In the genomic region with DNA sequence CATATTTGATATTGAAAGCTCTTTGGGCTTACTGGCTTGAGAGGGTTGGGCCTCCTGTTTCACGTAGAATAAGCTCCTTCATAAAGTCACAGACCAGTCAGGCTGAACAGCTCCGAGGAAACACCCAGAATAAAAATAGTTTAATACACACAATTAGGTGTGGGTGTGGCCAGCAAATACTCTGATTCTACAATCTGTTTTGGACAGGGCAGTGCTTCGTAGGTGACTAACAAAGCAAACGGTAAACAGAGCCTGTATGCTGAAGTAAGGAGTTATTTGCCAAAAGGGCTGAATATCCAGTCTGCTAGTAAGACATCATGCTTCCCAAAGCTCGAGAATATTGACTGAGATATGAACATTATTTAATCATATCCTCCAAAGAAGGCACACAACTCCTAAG, we compare ENCODE assay signal across 33 mouse cellular contexts. TPM values are rescaled to one million over a fixed set of nuclear protein-coding genes. Genes with fewer than 3 reads are reported as not detected.
"Had no signal": no experiment of that assay in that cellular context is flagged by ENCODE, and none has a peak within 500 bp of the region (broad histone marks: within the 10 kb centered on the region; RNA-seq: fewer than 3 reads in every experiment).

No protein-coding gene starts in this region.

- ATAC-seq: liver, embryonic 12.5 days; liver, postnatal 0 days; lung, postnatal 0 days; midbrain, embryonic 13.5 days; midbrain, embryonic 15.5 days; midbrain, embryonic 16.5 days had no signal

- DNase-seq: left cerebral cortex, postnatal 4 days; liver; liver, embryonic 13.5 days; liver, postnatal 0 days; lung, adult 18-20 months; lung, adult 2 months; lung, embryonic 14.5 days; lung, postnatal 10 days; lung, postnatal 14 days; lung, postnatal 36 days; lung, postnatal 4 days; midbrain, embryonic 14.5 days had no signal

- H3K27me3 ChIP-seq: limb, embryonic 12.5 days; limb, embryonic 13.5 days; limb, embryonic 15.5 days; liver, embryonic 12.5 days; liver, embryonic 13.5 days; liver, embryonic 15.5 days; lung, embryonic 15.5 days; megakaryocyte, embryonic 14.5 days; midbrain, embryonic 12.5 days; midbrain, embryonic 13.5 days; midbrain, embryonic 15.5 days had no signal

- H3K4me3 ChIP-seq: left cerebral cortex, adult 2 months; limb, embryonic 10.5 days; limb, embryonic 12.5 days; limb, embryonic 13.5 days; limb, embryonic 15.5 days; liver, embryonic 12.5 days; liver, embryonic 13.5 days; liver, embryonic 15.5 days; lung, embryonic 15.5 days; megakaryocyte, embryonic 14.5 days; midbrain, embryonic 10.5 days; midbrain, embryonic 12.5 days; midbrain, embryonic 13.5 days; midbrain, embryonic 15.5 days; myocyte had no signal

- H3K27ac ChIP-seq: left cerebral cortex, adult 2 months; limb, embryonic 10.5 days; limb, embryonic 12.5 days; limb, embryonic 13.5 days; limb, embryonic 15.5 days; liver, embryonic 12.5 days; liver, embryonic 13.5 days; liver, embryonic 14.5 days; liver, embryonic 15.5 days; lung, embryonic 15.5 days; macrophage; midbrain, embryonic 10.5 days; midbrain, embryonic 12.5 days; midbrain, embryonic 13.5 days; midbrain, embryonic 15.5 days had no signal

- H3K4me1 ChIP-seq: limb, embryonic 10.5 days; limb, embryonic 12.5 days; liver, embryonic 12.5 days; liver, embryonic 13.5 days; liver, embryonic 15.5 days; lung, embryonic 15.5 days; midbrain, embryonic 10.5 days; midbrain, embryonic 12.5 days had no signal

- H3K4me2 ChIP-seq: limb, embryonic 12.5 days; limb, embryonic 13.5 days; limb, embryonic 15.5 days; liver, embryonic 11.5 days; liver, embryonic 12.5 days; liver, embryonic 13.5 days; liver, embryonic 15.5 days; lung, embryonic 14.5 days; lung, embryonic 15.5 days; midbrain, embryonic 11.5 days; midbrain, embryonic 12.5 days; midbrain, embryonic 13.5 days; midbrain, embryonic 15.5 days had no signal

- H3K36me3 ChIP-seq: limb, embryonic 10.5 days; limb, embryonic 15.5 days; liver, embryonic 12.5 days; liver, embryonic 13.5 days; liver, embryonic 15.5 days; lung, embryonic 15.5 days; midbrain, embryonic 10.5 days; midbrain, embryonic 12.5 days; midbrain, embryonic 13.5 days; midbrain, embryonic 15.5 days had no signal

- H3K9me3 ChIP-seq: limb, embryonic 10.5 days; limb, embryonic 12.5 days; limb, embryonic 13.5 days; limb, embryonic 15.5 days; liver, embryonic 12.5 days; liver, embryonic 13.5 days; liver, embryonic 15.5 days; lung, embryonic 15.5 days; megakaryocyte, embryonic 14.5 days; midbrain, embryonic 10.5 days; midbrain, embryonic 12.5 days; midbrain, embryonic 13.5 days; midbrain, embryonic 15.5 days had no signal

- H3K9ac ChIP-seq: limb, embryonic 12.5 days; limb, embryonic 13.5 days; limb, embryonic 15.5 days; liver, embryonic 12.5 days; liver, embryonic 13.5 days; liver, embryonic 14.5 days; liver, embryonic 15.5 days; liver, postnatal 0 days; lung, embryonic 14.5 days; lung, embryonic 15.5 days; midbrain, embryonic 12.5 days; midbrain, embryonic 13.5 days; midbrain, embryonic 15.5 days had no signal

RNA-seq across cellular contexts. Expression of gene Col10a1, which starts 4.1 kb away (rescaled TPM):
- polyA plus RNA-seq: liver, adult 2 months; macrophage; midbrain, embryonic 10.5 days; midbrain, embryonic 11.5 days had no signal
